Mouse (Mus musculus): ENCODE data around the gene Rab1a. TPM values are rescaled to one million over a fixed set of nuclear protein-coding genes. Genes with fewer than 3 reads are reported as not detected.
"Not testable (repeated sequence)": the region's sequence is repeated elsewhere in the genome, so short reads cannot be mapped to it uniquely, and the experiment has no call there.

Rab1a gene
- polyA plus RNA-seq (2014; fragmentation: Nextera tagmentation; extraction: Ambion mirVana), result 212 and 244 TPM in 2 replicates

- no peaks in the 10 kb centered on the region for H3K9me3 ChIP-seq (ENCODE audit: control insufficient read depth, low read length)
- peaks cover 14% of the 10 kb centered on the region; the same call in 1 of the 2 replicates for H3K4me1 ChIP-seq (ENCODE audit: control insufficient read depth, insufficient read depth, low read length)
- H3K9ac ChIP-seq (ENCODE audit: low read depth, low read length), result peak within 1 kb of the TSS; percentile 99
- no peaks in the 10 kb centered on the region for H3K36me3 ChIP-seq (ENCODE audit: control insufficient read depth, insufficient read depth, low read length)
- H3K27ac ChIP-seq (ENCODE audit: low read depth, low read length), result peak within 1 kb of the TSS; percentile 98
- no peaks in the 10 kb centered on the region for H3K27me3 ChIP-seq (ENCODE audit: control insufficient read depth, insufficient read depth, low read length)
- peak within 1 kb of the TSS; percentile 99 for H3K4me3 ChIP-seq (ENCODE audit: low read length)
- under 1% methylated on average over 51 of the region's 54 CpGs for WGBS
- peak within 1 kb of the TSS; percentile 85 for H3K4me2 ChIP-seq (replicated peaks; ENCODE audit: low read depth, low read length)
- peak; percentile 99 for ATAC-seq (ENCODE audit: low FRiP score, low TSS enrichment)
These were observed at the start of gene Rab1a for GRCm38 (mm10) chr11:20200713-20201575. Gene Rab1a (plus strand): TSS chr11:20201432.

- no peaks in the 10 kb centered on the region for H3K9me3 ChIP-seq (ENCODE audit: control insufficient read depth, low read length)
- H3K36me3 ChIP-seq (ENCODE audit: control insufficient read depth, insufficient read depth, low read length), result no peaks in the 10 kb centered on the region
- H3K9ac ChIP-seq (ENCODE audit: low read depth, low read length), result no peak overlapping the region
- 86% methylated on average over 4 of the region's 4 CpGs for WGBS
- ATAC-seq (ENCODE audit: low FRiP score, low TSS enrichment), result no peak
- H3K4me2 ChIP-seq (replicated peaks; ENCODE audit: low read depth, low read length), result no peak overlapping the region
- no peak overlapping the region for H3K4me3 ChIP-seq (ENCODE audit: low read length)
- no peak overlapping the region for H3K27ac ChIP-seq (ENCODE audit: low read depth, low read length)
- no peaks in the 10 kb centered on the region for H3K27me3 ChIP-seq (ENCODE audit: control insufficient read depth, insufficient read depth, low read length)
- H3K4me1 ChIP-seq (ENCODE audit: control insufficient read depth, insufficient read depth, low read length), result no peaks in the 10 kb centered on the region
These were observed 48.9 kb upstream of the Rab1a start for GRCm38 (mm10) chr11:20152107-20152901.

- not testable (repeated sequence) for H3K36me3 ChIP-seq (ENCODE audit: control insufficient read depth, insufficient read depth, low read length); H3K4me2 ChIP-seq (replicated peaks; ENCODE audit: low read depth, low read length); H3K27ac ChIP-seq (ENCODE audit: low read depth, low read length); ATAC-seq (ENCODE audit: low FRiP score, low TSS enrichment); H3K9ac ChIP-seq (ENCODE audit: low read depth, low read length); H3K4me1 ChIP-seq (ENCODE audit: control insufficient read depth, insufficient read depth, low read length); H3K27me3 ChIP-seq (ENCODE audit: control insufficient read depth, insufficient read depth, low read length); H3K9me3 ChIP-seq (ENCODE audit: control insufficient read depth, low read length); H3K4me3 ChIP-seq (ENCODE audit: low read length)
- 84% methylated on average over 5 of the region's 5 CpGs for WGBS
These were observed 47.7 kb upstream of the Rab1a start for GRCm38 (mm10) chr11:20153542-20153941.

- Histone ChIP-seq H3K36me3 (ENCODE audit: control insufficient read depth, insufficient read depth, low read length) (no peaks in the 10 kb centered on the region), H3K9ac (ENCODE audit: low read depth, low read length) (no peak overlapping the region), H3K9me3 (ENCODE audit: control insufficient read depth, low read length) (no peaks in the 10 kb centered on the region), H3K27ac (ENCODE audit: low read depth, low read length) (no peak overlapping the region), H3K4me1 (ENCODE audit: control insufficient read depth, insufficient read depth, low read length) (no peaks in the 10 kb centered on the region), H3K4me2 (replicated peaks; ENCODE audit: low read depth, low read length) (no peak overlapping the region), H3K27me3 (ENCODE audit: control insufficient read depth, insufficient read depth, low read length) (no peaks in the 10 kb centered on the region), H3K4me3 (ENCODE audit: low read length) (no peak overlapping the region)
- no peak for ATAC-seq (ENCODE audit: low FRiP score, low TSS enrichment)
These were observed 42.4 kb upstream of the Rab1a start for GRCm38 (mm10) chr11:20158879-20159278.

GRCm38 (mm10) chr11:20164979-20165867, 36.0 kb upstream of the Rab1a start:
- H3K9me3 ChIP-seq (ENCODE audit: control insufficient read depth, low read length), result no peaks in the 10 kb centered on the region
- no peak overlapping the region for H3K4me3 ChIP-seq (ENCODE audit: low read length)
- H3K36me3 ChIP-seq (ENCODE audit: control insufficient read depth, insufficient read depth, low read length), result no peaks in the 10 kb centered on the region
- H3K27me3 ChIP-seq (ENCODE audit: control insufficient read depth, insufficient read depth, low read length), result no peaks in the 10 kb centered on the region
- no peak overlapping the region for H3K27ac ChIP-seq (ENCODE audit: low read depth, low read length)
- no peak for ATAC-seq (ENCODE audit: low FRiP score, low TSS enrichment)
- 81% methylated on average over 4 of the region's 4 CpGs for WGBS
- H3K9ac ChIP-seq (ENCODE audit: low read depth, low read length), result no peak overlapping the region
- H3K4me2 ChIP-seq (replicated peaks; ENCODE audit: low read depth, low read length), result no peak overlapping the region
- no peaks in the 10 kb centered on the region for H3K4me1 ChIP-seq (ENCODE audit: control insufficient read depth, insufficient read depth, low read length)

- no peak overlapping the region for H3K4me3 ChIP-seq (ENCODE audit: low read length)
- no peak for ATAC-seq (ENCODE audit: low FRiP score, low TSS enrichment)
- H3K9ac ChIP-seq (ENCODE audit: low read depth, low read length), result no peak overlapping the region
- no peaks in the 10 kb centered on the region for H3K36me3 ChIP-seq (ENCODE audit: control insufficient read depth, insufficient read depth, low read length)
- no peaks in the 10 kb centered on the region for H3K9me3 ChIP-seq (ENCODE audit: control insufficient read depth, low read length)
- no peak overlapping the region for H3K4me2 ChIP-seq (replicated peaks; ENCODE audit: low read depth, low read length)
- H3K27ac ChIP-seq (ENCODE audit: low read depth, low read length), result no peak overlapping the region
- WGBS, result 93% methylated on average over 4 of the region's 4 CpGs
- no peaks in the 10 kb centered on the region for H3K27me3 ChIP-seq (ENCODE audit: control insufficient read depth, insufficient read depth, low read length)
- no peaks in the 10 kb centered on the region for H3K4me1 ChIP-seq (ENCODE audit: control insufficient read depth, insufficient read depth, low read length)
These were observed 35.2 kb upstream of the Rab1a start for GRCm38 (mm10) chr11:20165991-20166390.

- not testable (repeated sequence) for H3K36me3 ChIP-seq (ENCODE audit: control insufficient read depth, insufficient read depth, low read length); H3K9ac ChIP-seq (ENCODE audit: low read depth, low read length); H3K27me3 ChIP-seq (ENCODE audit: control insufficient read depth, insufficient read depth, low read length); H3K4me3 ChIP-seq (ENCODE audit: low read length); H3K4me2 ChIP-seq (replicated peaks; ENCODE audit: low read depth, low read length); H3K27ac ChIP-seq (ENCODE audit: low read depth, low read length); H3K4me1 ChIP-seq (ENCODE audit: control insufficient read depth, insufficient read depth, low read length); H3K9me3 ChIP-seq (ENCODE audit: control insufficient read depth, low read length); ATAC-seq (ENCODE audit: low FRiP score, low TSS enrichment)
- WGBS, result 78% methylated on average over 6 of the region's 6 CpGs
These were observed 34.8 kb upstream of the Rab1a start for GRCm38 (mm10) chr11:20166476-20166875.

- H3K4me3 ChIP-seq (ENCODE audit: low read length), result no peak overlapping the region
- no peaks in the 10 kb centered on the region for H3K4me1 ChIP-seq (ENCODE audit: control insufficient read depth, insufficient read depth, low read length)
- no peaks in the 10 kb centered on the region for H3K36me3 ChIP-seq (ENCODE audit: control insufficient read depth, insufficient read depth, low read length)
- 74% methylated on average over 11 of the region's 11 CpGs for WGBS
- no peak overlapping the region for H3K27ac ChIP-seq (ENCODE audit: low read depth, low read length)
- no peaks in the 10 kb centered on the region for H3K9me3 ChIP-seq (ENCODE audit: control insufficient read depth, low read length)
- no peak for ATAC-seq (ENCODE audit: low FRiP score, low TSS enrichment)
- no peak overlapping the region for H3K9ac ChIP-seq (ENCODE audit: low read depth, low read length)
- no peaks in the 10 kb centered on the region for H3K27me3 ChIP-seq (ENCODE audit: control insufficient read depth, insufficient read depth, low read length)
- no peak overlapping the region for H3K4me2 ChIP-seq (replicated peaks; ENCODE audit: low read depth, low read length)
These were observed 32.3 kb upstream of the Rab1a start for GRCm38 (mm10) chr11:20168972-20169371.
